Mouse (Mus musculus): ENCODE results near the gene Megf6. TPM values are rescaled to one million over a fixed set of nuclear protein-coding genes. Genes with fewer than 3 reads are reported as not detected.
A peak's percentile ranks its signal among the peaks of the same experiment; 100 is the strongest.

Megf6 gene
- total RNA-seq, 2 experiments from 2014 or later, result 9.5 to 10.3 TPM

- no peak for DNase-seq
These were observed 82.2 kb downstream of the Megf6 start for GRCm38 (mm10) chr4:154252537-154253255.

GRCm38 (mm10) chr4:154260755-154261154, 90.2 kb downstream of the Megf6 start:
- no peak for DNase-seq

GRCm38 (mm10) chr4:154262071-154262470, 91.5 kb downstream of the Megf6 start:
- peak; percentile 33 for DNase-seq

GRCm38 (mm10) chr4:154267511-154267910, 97.0 kb downstream of the Megf6 start:
- no peak for DNase-seq

- DNase-seq, result no peak
These were observed 99.0 kb downstream of the Megf6 start for GRCm38 (mm10) chr4:154269520-154269919.

GRCm38 (mm10) chr4:154273000-154273399, 102.5 kb downstream of the Megf6 start:
- peak; percentile 65 for DNase-seq

GRCm38 (mm10) chr4:154279481-154279880, 109.0 kb downstream of the Megf6 start:
- DNase-seq, result no peak

- no peak for DNase-seq
These were observed 113.1 kb downstream of the Megf6 start for GRCm38 (mm10) chr4:154283671-154284070.

- no peak for DNase-seq
These were observed 123.2 kb downstream of the Megf6 start for GRCm38 (mm10) chr4:154293735-154294201.

GRCm38 (mm10) chr4:154294262-154294731, 123.8 kb downstream of the Megf6 start:
- DNase-seq, result peak; percentile 29

- DNase-seq, result no peak
These were observed 127.2 kb downstream of the Megf6 start for GRCm38 (mm10) chr4:154297761-154298160.

GRCm38 (mm10) chr4:154299541-154300271, 129.2 kb downstream of the Megf6 start:
- DNase-seq, result no peak

- peak; percentile 60 for DNase-seq
These were observed 130.9 kb downstream of the Megf6 start, which contains the start of gene Arhgef16 for GRCm38 (mm10) chr4:154301466-154301881. TSS of gene Arhgef16 (minus strand) at chr4:154301676.

GRCm38 (mm10) chr4:154309131-154309530, 138.6 kb downstream of the Megf6 start:
- no peak for DNase-seq

GRCm38 (mm10) chr4:154310576-154311262, 140.2 kb downstream of the Megf6 start:
- DNase-seq, result no peak

- DNase-seq, result no peak
These were observed 141.7 kb downstream of the Megf6 start for GRCm38 (mm10) chr4:154312143-154312812.

- no peak for DNase-seq
These were observed 142.5 kb downstream of the Megf6 start for GRCm38 (mm10) chr4:154312935-154313621.

GRCm38 (mm10) chr4:154313622-154313967, 143.1 kb downstream of the Megf6 start:
- DNase-seq, result no peak
